Mouse (Mus musculus): Measurements from ENCODE around the gene Slc34a2. TPM values are rescaled to one million over a fixed set of nuclear protein-coding genes. Genes with fewer than 3 reads are reported as not detected.

Slc34a2 gene
- total RNA-seq, 2 experiments from 2014 or later: 0.40 TPM; not detected in 1

- peak; percentile 27 to 55 for DNase-seq (ENCODE audit: low spot score in 2 of 2)
- intact Hi-C loops (cut with DNase I): no loop called here
Measured at GRCm38 (mm10) chr5:53105716-53106115, 67.8 kb downstream of the Slc34a2 start.

- intact Hi-C loops (cut with DNase I): no loop called here
- no peak for DNase-seq (ENCODE audit: low spot score in 2 of 2)
Measured at GRCm38 (mm10) chr5:53106125-53106524, 68.2 kb downstream of the Slc34a2 start.

- DNase-seq (ENCODE audit: low spot score in 2 of 2): no peak
Measured at GRCm38 (mm10) chr5:53106731-53107130, 68.8 kb downstream of the Slc34a2 start.

GRCm38 (mm10) chr5:53108026-53108425, 70.1 kb downstream of the Slc34a2 start:
- intact Hi-C loops (cut with DNase I): no loop called here
- no peak for DNase-seq (ENCODE audit: low spot score in 2 of 2)

More at GRCm38 (mm10) chr5:53106731-53107130, 68.8 kb downstream of the Slc34a2 start:
- intact Hi-C loops (cut with DNase I): no loop called here

- no peak for DNase-seq (ENCODE audit: low spot score in 2 of 2)
Measured at GRCm38 (mm10) chr5:53108668-53109067, 70.8 kb downstream of the Slc34a2 start.

GRCm38 (mm10) chr5:53110225-53110624, 72.3 kb downstream of the Slc34a2 start:
- no peak for DNase-seq (ENCODE audit: low spot score in 2 of 2)
- intact Hi-C loops (cut with DNase I): no loop called here

More at GRCm38 (mm10) chr5:53108668-53109067, 70.8 kb downstream of the Slc34a2 start:
- intact Hi-C loops (cut with DNase I): no loop called here

- DNase-seq (ENCODE audit: low spot score in 2 of 2): no peak
- intact Hi-C loops (cut with DNase I): no loop called here
Measured at GRCm38 (mm10) chr5:53111036-53111435, 73.2 kb downstream of the Slc34a2 start.

GRCm38 (mm10) chr5:53112942-53113341, 75.1 kb downstream of the Slc34a2 start:
- DNase-seq (ENCODE audit: low spot score in 2 of 2): no peak
- intact Hi-C loops (cut with DNase I): no loop called here

GRCm38 (mm10) chr5:53114616-53115267, 76.9 kb downstream of the Slc34a2 start:
- DNase-seq (ENCODE audit: low spot score in 2 of 2): no peak
- intact Hi-C loops (cut with DNase I): no loop called here

- DNase-seq (ENCODE audit: low spot score in 2 of 2): no peak
- intact Hi-C loops (cut with DNase I): no loop called here
Measured at GRCm38 (mm10) chr5:53118212-53118611, 80.3 kb downstream of the Slc34a2 start.

GRCm38 (mm10) chr5:53119689-53120088, 81.8 kb downstream of the Slc34a2 start:
- DNase-seq (ENCODE audit: low spot score in 2 of 2): no peak
- intact Hi-C loops (cut with DNase I): no loop called here

Other genes starting within 250 kb of the Slc34a2 start
- gene Anapc4, start 204.1 kb upstream of the Slc34a2 start, total RNA-seq (2021): 10 to 100 TPM; 70.0 to 71.4 TPM
- gene Sel1l3, start 175.8 kb downstream of the Slc34a2 start, total RNA-seq (2021): 10 to 100 TPM; 78.7 to 95.4 TPM
- 10 to 100 TPM; 31.1 to 33.2 TPM for gene Smim20, start 229.0 kb downstream of the Slc34a2 start, total RNA-seq (2021)

Measured in left cerebral cortex, postnatal 14 days (tissue).